Mouse (Mus musculus) mouse embryonic stem cell (cell line): ENCODE measurements around the gene Prkce.

Experiments used
- in situ Hi-C, 2 experiments: fragments of 300-500 bp; cut with MboI; formaldehyde crosslinking; loops; 1 replicate in 1 of 2; 3 replicates in 1 of 2; pipeline ENCODE4 v1.14.3; 2019 to 2020; ENCODE audit warnings: low sequenced_read_pairs in 2 of 2, low pct_unique_long_range_greater_than_20kb in 1 of 2, mixed read lengths in 1 of 2; ENCODE audit not compliant: unreplicated experiment in 1 of 2

Gene Prkce

DNA sequence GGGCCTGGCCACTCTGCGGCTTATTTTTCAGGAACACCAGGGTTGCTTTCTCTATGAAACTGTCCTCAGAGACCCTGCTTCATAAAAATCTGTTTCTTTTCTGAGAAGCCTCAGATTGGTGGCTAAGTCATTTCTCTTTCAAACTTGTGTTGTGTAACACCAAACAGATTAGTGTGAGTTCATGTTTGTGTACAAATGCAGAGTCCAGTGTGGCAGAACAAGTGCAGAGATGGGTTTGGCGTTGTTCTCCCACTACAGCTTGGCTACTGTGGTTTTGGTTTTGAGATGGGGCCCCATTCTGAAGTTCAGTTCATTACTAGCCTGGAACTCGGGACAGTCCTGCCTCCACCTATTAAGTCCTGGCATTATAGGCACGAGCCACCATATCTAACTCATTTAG lies 329.7 kb downstream of the Prkce start:
- in situ Hi-C loops, result loop anchor here in 1 of 2 experiments (25.0 kb wide), 1 partner anchor 740 kb away; no protein-coding TSS in a partner anchor

DNA sequence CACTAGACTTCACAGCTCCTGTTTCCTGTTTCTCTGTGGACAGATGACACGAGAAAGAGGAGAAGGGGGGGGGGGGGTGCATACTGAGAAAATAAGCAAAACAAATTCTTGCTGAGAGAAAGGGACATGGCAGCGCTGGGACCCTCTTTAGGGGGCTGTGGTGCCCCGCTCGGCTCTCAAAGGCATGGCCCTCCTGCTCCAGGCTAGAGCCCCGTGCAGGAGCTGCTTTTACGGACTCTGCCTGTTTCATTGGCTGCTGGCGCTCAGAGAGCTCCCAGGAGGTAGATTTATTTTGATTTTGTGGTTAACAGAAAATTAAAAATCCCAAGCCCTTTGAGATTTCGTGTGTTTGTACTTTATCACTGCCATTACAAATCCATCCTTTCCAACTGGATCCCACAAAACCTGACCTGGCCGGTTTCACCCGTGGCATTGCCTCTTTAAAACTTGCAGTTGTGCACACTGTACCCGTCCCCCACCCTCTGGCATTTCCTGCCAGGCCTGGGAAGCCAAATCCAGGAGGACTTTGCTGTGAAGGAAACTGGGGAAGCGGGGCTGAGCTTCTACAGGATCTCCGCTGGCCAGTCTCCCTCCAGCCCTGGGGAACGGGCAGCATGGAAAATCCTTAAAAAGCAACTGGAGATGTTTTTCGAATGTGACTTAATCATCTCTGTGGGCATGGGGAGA lies 331.9 kb downstream of the Prkce start:
- in situ Hi-C loops, result loop anchor here in 1 of 2 experiments (25.0 kb wide), 1 partner anchor 738 kb away; no protein-coding TSS in a partner anchor

DNA sequence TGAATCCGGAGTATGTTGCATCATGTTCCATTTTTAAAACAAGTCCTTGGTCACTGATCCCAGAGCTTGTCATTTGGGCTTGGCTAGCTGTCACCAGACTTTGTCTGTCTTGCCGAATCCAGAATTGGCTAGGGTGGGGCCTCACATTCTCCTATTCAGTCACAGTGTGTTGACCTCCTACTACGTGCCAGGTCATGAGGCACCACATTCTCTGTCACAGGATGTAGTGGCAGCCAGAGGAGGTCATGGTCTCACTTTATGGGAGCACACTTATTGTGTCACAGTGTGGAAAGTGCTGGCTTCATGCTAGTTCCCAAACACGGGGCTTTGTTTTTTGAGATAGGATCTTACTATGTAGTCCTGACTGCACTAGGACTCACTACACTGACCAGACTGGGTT lies 333.8 kb downstream of the Prkce start:
- in situ Hi-C loops, result no loop called here

DNA sequence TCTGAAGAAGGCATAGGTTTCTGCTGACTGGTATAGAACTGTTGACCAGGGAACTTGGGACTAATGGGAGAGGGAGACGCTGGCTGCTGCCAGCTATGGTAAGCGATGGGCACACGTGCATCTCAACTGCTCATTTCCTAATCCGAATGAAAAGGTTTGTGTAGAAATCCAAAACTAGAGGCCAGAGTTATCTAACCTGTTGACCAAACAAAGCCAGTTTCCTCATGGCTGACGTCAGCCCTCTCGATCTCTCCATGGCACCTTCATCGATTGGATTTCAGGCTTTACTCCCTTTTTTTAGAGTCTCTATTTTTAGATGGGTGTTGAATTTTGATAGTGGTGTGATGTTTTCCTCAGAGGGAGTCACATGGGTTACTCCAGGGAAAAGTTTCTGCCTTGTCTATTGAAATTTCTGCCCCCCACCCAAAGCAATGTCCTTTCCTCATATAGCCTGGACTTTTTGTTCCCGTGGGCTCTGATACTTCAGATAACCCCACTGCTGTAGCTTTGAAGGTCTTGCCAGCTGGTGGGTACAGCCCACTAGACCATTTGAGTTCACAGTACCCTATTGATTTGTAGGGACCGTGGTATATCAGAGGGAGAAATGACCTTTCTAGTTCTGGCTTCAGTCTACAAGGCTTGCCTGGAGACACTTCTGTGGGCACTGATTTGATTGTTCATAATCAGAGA lies 335.8 kb downstream of the Prkce start:
- in situ Hi-C loops, result no loop called here

DNA sequence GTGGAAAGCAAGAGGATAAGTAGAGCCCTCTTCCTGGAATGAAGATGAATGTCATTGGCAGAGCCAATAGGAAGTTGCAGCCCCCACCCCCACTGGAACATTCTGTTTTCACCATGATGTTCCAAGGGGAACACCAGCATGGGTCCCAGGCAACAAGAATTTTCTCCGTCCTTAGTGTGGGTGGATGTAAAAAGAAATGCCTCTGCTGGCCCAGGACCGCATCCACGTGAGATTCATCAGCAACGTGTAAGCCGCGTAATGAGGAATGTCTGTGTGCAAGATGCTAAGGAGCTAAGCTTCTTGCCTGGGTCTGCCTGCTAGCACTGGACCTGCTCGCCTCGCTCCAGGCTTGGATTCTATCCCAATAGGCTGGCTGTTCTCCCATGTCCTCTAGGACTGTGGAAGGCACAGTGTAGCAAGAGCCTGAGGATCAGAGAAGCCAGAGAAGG lies 337.6 kb downstream of the Prkce start, which contains the start of gene Gm10309:
TSS of gene Gm10309 (minus strand) at position 50 of the 449 bp plus-strand sequence.
- in situ Hi-C loops, result no loop called here

DNA sequence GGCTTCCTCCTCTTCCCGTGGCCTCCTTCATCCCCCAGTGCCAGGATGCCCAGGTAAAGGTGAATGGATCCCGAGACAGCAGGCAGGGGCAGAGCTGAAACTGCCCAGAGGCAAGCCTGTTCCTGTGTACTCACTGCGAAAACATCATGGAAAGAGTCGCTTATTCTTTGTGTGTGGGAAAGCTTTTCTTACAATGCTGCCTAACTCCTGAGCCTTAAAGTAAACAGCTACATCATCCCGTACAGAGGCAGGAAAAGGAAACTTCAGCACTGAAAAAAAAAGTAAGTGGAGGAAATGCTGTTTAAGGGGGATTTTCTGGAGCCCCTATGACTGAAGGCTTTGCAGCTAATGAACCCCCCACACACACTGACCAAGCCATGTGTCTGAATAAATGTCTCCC lies 339.3 kb downstream of the Prkce start:
- in situ Hi-C loops, result no loop called here

DNA sequence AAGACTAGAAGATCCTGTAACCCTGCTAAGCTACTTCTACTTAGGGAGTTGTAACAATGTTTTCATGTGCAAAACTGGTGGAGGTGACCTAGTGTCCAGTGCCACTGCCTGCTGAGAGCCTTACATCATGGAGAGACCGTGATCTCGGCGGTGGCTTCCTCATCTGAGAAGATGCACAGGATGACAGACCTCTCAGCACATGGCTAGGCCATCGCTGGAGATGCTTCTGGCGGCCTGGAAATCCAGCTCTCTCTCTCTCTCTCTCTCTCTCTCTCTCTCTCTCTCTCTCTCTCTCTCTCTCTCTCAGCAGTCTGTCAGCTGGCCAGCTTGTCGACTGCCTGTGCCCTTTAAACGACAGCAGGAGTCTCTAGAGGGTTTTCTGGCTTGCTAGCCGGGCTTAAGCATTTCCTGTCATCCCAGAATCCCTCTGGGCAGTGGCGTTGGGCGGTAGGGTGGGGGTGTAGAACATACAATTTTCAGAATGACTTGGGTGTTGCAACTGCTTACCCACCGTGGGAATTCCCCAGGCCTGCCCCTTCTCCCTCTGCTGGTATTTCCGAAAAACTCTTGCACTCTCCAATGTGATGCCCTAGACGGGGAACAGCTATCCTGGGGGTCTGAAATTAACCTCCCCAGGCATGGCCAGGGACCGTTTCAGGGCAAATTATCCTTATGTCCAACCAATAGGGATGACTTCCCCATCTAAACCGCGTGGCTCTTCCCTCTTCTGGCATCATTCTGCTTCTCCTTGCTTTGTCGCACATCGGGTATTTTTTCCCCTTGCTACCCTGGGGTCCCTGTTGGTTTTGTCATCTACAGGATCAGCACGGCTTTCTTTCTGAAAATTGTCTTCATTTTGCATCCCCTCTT lies 340.0 kb downstream of the Prkce start:
- in situ Hi-C loops, result no loop called here

DNA sequence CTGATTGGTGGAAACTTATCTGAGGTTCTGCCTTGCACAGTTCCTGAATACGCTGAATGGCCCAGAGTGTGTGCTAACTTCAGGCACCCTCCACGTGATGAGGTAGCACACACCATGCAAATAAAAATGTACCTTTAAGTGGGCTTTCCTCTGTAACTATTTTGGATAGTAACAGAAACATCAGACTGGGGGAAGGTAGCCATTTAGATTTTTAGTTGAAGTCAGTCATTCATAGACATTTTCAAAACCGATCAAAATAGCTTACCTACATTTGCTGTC lies 340.6 kb downstream of the Prkce start:
- in situ Hi-C loops, result no loop called here

DNA sequence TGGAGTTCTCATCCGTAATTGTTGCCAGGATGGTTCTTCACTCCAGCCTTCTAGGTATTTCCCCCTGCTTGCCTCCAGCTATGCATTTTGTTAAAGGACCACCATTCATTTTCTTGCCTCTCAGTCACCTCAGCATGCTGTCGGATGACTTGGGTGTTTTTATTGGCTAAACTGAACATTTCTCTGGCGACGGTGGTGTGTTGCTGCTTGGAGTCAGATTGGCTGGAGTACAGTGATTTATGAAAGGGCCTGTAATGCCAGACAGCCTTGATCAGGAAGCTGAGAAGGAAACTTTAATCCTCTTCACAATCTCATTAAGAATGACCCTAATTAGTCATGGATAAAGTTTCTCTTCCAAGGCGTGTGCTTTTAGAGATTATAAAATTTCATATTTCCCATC lies 342.3 kb downstream of the Prkce start:
- in situ Hi-C loops, result no loop called here

DNA sequence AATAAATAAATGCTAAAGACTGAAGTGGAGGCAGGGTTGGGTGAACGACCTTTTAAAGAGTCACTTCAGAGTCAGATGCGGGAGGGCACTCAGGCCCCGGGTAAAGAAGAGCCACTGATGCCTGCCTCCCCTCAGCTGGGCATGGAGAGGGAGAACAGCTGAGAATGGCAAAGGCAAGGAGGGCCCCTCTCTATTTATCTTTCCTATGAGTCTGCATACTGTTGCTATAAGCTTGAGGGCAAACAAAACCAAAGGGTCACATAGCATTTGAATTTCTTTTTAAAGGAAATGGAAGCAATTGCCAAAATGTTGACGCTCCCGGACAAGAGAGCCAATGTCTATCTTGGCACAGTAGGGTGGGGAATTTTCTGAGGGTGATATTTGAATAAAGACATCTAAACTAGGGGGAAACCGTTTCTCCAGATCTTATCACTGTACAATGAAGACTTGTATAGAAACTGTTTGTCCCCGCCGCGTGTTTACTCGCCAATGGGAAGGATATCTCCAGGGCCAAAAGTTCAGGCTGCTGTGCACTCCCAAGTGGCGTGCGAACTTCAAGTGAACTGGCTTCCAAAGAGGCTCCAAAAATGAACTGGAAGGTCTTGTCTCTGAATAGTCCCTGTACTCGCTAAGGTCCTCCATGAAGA lies 347.5 kb downstream of the Prkce start:
- in situ Hi-C loops, result no loop called here

DNA sequence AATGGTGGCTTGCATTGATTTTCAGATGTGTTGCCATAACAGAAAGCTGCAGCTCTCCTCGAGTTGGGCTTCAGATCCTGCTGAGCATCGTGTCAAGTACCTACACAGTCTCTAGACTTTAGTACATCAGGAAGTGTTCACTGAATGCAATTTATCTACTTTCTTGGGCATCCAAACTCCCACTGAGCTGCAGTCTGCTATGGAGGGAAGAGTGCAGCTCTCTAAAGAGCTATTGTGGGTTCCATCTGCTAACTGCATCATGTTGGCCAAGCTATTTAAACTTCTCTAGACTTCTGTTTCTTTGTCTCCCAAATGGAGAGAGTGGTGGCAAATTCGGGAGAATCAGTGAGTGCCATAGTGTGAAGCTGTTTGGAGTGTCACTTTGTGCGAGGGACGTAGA lies 349.0 kb downstream of the Prkce start:
- in situ Hi-C loops, result no loop called here

DNA sequence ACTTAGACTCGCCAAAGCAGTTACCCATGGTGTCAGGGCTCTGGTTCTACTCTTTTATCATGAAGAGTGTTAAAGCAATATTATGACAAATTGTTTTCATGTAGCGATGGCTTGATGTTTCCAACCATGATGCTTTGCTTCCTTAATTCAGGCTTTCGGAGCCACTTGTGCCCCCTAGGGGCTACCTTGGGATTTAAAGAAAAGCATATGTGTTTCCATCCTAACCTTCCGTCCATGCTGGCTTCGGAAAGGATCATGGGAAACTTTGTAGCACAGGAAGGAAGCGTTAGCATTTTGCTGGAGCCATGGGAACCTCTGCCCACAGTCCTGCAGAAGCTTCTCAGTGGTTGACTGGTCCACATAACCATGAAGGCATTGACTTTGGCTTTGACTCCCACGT lies 351.0 kb downstream of the Prkce start:
- in situ Hi-C loops, result no loop called here

DNA sequence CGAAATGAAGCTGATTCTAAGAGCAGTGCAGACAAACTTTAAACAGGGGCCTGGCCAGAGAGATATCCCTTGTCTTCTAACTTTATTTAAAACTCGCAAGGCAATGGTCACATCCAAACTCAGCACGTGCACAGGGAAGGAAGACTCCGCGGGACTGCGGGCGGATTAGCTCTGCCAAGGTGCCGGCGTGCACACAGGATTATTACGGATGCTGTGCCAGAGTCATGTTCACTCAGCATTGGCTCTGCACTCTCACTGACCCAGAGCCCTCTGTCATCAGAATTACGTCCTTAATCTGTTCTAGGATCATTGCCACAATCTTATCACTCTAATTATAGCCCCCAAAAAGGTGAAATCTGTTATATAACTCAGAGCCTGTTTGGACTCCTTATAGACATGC lies 353.7 kb downstream of the Prkce start:
- in situ Hi-C loops, result no loop called here

DNA sequence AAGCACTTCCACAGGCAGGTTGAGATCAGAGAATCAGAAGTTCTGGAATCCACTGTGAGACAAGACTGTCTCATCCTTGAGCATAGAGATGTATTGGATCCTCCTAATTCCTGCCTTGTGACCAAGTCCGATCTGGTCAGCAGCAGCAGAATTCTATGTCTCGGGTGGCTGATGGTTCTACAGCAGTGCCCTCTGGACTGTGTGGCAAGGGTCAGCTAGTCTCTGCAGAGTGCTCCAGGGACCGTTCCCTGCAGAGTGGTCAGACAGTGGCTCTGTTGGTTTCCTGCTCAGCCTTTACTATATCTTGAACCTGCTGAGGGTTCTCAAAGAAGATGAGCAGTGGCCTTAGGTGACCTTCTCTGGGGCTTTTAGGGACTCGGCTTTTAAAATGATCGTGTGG lies 355.1 kb downstream of the Prkce start:
- in situ Hi-C loops, result no loop called here

DNA sequence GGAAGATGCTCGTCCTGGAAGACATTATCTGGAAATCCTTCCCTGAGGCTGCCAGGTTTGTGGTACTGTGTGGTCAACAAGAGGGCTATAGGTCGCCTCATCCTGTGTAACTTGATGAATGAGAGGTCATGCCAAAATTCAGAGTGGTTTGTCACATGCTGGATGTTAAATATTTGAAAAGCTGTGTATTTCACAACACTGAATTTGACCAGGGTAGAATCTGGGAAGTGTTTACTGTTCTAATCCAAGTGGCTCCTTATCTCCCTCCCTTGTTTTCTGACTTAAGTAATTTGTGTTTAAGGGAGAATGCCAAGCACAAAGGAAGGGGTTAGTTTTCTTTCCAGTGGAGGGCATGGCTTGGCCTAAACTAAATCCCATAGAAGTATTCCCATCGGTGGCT lies 355.8 kb downstream of the Prkce start:
- in situ Hi-C loops, result no loop called here

DNA sequence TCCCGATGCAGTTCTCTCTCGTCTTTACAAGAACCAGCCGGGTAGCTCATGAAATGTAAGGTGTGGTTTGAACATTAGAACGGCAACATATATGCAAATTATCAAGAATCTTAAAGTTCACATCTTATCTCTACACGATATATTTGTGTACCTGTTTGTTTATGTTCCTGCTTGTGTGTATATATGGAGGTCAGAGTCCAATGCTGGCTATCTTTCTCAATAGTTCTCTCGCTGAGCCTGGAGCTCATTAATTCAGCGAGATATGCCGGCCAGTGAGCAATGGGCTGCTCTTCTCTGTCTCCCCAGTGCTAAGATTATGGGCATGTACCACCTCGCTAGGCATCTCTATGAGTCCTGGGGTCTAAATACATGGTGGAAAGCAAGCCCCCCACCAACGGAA lies 356.3 kb downstream of the Prkce start:
- in situ Hi-C loops, result no loop called here

DNA sequence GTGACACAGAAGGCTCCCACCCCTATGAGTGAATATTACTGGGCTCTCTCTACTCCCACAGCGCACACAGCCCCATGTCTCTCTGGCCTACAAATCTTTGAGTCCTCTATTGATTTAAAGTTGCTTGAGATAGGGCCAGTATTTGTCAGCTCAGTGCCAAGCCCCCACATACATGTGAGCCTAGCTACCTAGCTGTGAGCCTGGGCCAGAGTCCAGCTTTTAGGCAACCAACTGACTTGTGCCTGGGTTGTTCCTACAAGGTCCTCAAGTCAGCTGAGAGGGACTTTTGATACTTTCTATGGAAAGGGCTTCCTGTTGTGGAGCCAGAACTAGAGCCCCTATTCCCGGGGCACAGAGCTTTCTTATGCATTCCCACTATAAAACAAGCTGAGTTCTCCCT lies 357.5 kb downstream of the Prkce start:
- in situ Hi-C loops, result no loop called here

DNA sequence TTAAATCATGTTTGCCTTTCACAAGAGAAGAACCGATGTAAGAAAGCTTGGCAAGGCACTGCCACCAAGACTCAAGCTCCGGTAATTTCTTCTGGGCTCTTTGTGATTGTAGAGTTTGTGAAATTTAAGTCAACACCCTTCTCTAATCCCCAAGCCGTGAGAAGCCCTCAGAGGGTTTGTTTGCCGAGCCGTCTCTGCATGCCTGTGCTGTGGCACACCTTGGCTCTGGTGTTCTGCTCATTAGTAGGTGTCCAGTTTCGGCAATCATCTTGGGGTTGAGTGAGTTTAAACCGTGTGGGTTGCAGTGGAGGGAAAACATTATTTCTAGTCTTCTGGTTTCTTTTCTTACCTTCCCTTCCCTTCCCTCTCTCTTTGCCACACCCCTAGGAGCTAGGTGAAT lies 358.4 kb downstream of the Prkce start:
- in situ Hi-C loops, result no loop called here

DNA sequence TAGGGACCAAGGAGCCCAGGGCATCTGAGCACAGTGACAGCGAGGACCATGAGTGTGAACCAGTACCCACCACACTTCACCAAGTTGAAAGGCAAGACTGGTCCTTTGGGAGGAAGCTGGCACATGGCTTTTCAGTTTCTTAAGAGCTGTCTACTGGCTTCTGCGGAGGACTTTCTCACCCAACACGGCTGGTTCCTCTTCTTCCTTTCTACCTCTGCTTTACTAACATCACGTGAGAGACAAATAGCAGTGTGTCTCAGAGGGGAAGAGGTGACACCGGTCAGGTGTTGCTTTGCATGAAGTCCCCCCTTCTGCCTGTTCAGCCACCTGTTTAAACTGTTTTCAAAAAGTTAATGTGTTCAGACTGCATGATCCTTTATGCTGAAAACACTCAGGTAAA lies 359.7 kb downstream of the Prkce start:
- in situ Hi-C loops, result no loop called here
